Mouse (Mus musculus): ENCODE measurements at regions not wholly inside any gene's neighbourhood (a gene's known extent, or its start where the extent isn't known, plus 50 kb on each side); places are given as distances from the start of the nearest gene placed in this dataset.
"Not testable (repeated sequence)": the region's sequence is repeated elsewhere in the genome, so short reads cannot be mapped to it uniquely, and the experiment has no call there.

DNA sequence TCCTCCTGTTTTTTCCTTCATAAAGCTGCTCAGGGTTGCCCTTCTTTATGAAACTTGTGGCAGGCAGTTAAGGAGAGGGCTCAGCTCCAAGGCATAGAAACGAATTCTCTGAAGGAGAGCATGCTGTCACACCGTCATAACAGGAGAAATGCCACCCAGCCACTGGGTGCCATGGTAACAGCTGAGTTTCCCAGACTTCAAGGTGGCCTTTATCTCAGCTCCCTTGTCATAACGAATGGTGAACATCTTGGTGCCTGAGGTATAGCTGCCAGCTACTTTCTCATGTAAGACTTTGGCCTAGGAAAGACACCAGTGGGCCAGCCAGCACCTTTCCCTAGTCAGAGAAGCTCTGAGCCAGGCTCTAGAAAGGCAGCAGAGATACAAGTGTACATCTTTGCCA, 182.5 kb upstream of the Afdn start:
- in situ Hi-C loops (cut with MboI; ENCODE audit: low pct_unique_long_range_greater_than_20kb) = no loop called here
- ATAC-seq = no peak

GRCm38 (mm10) chr17:13581214-13581920, 179.0 kb upstream of the Afdn start:
- CTCF ChIA-PET = interaction anchor here (1.2 kb wide), 1 partner anchor 8 kb away, joined by 3 read pairs; no protein-coding TSS in a partner anchor
- no peak for TF ChIP-seq CTCF (IDR thresholded peaks at IDR 0.05)
- in situ Hi-C loops (cut with MboI; ENCODE audit: low pct_unique_long_range_greater_than_20kb) = no loop called here
- POLR2A ChIA-PET = no interaction called here
- no peak for ATAC-seq
- no peaks in the 10 kb centered on the region for H3K27me3 ChIP-seq
- DNase-seq (ENCODE audit: low read depth, low spot score) = no peak

More for the DNA sequence above, 182.5 kb upstream of the Afdn start:
- no peak for TF ChIP-seq CTCF (IDR thresholded peaks at IDR 0.05)
- DNase-seq (ENCODE audit: low read depth, low spot score) = no peak
- H3K27me3 ChIP-seq = no peaks in the 10 kb centered on the region
- ChIA-PET POLR2A (no interaction called here), CTCF (interaction anchor here (0.7 kb wide), 1 partner anchor 11 kb away, joined by 3 read pairs; no protein-coding TSS in a partner anchor)

DNA sequence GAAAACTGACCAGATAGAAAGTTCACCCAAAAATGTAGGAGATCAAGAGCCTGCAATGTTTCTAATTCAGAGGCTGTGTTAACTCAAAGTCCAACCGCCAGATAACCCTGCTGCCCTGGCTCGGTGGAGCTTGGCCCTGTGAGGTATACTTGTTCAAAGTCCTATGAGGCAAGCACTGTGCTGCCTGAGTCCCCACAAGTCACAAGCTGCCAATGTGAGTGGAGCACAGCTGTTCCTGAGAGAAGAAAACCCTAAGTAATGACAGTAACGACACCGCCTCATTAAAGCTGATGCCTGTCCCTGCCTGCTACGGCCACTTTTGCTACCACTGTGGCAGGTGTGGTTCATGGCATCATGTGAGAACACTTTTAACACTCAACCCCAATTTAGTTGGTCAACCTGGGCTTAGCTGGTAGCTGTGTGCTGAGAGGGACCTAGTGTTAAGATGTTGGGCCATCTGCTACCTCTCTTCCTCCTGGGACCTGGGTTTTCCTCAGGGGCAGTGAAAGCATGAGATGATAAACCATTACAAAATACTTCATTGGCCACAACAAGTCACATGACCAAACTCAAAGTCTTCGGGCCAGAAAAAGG, 178.2 kb upstream of the Afdn start:
- ATAC-seq (no peak), DNase-seq (ENCODE audit: low read depth, low spot score) (no peak)
- ChIA-PET POLR2A (no interaction called here), CTCF (interaction anchor here (1.2 kb wide), 1 partner anchor 9 kb away, joined by 3 read pairs; no protein-coding TSS in a partner anchor)
- H3K27me3 ChIP-seq = no peaks in the 10 kb centered on the region
- TF ChIP-seq CTCF (IDR thresholded peaks at IDR 0.05) = no peak
- in situ Hi-C loops (cut with MboI; ENCODE audit: low pct_unique_long_range_greater_than_20kb) = no loop called here

DNA sequence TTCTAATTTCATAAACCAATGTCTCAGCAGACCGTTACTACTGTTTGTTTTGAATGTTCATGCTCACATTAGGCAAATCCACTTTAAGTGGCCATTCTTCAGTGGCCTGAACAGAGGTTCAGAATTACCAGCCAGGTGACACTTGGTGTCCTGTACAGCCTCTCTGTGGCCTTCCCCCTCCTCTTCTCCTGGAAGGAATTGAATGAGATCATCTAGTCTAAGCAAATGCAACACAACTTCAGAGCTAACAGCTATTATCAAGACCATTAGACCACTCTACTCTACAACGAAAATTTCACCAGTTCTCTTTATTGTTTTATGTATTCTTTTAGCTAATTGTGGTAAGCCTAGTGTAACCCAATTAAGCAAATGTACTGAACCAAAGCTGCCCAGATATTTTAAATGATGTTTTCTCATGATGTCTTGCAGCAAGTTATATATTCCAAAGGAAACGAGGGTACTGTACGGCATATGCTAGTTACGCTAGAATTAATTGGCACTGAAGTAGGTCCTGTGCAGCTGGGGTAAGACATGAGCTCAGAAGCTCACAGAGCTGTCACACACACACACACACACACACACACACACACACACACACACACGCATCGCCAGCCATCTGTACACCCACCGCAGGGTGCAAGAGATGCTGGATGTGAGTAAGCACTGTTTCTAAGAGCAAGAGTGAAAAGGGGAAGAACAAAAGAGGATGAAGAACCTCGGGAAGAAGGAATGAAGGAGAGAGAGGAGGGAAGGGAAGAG, 176.7 kb upstream of the Afdn start:
- in situ Hi-C loops (cut with MboI; ENCODE audit: low pct_unique_long_range_greater_than_20kb) = no loop called here
- DNase-seq (ENCODE audit: low read depth, low spot score) = no peak
- TF ChIP-seq CTCF (IDR thresholded peaks at IDR 0.05) = no peak
- ChIA-PET CTCF (no interaction called here), POLR2A (interaction anchor here (0.6 kb wide), 1 partner anchor 11 kb away, joined by 3 read pairs; no protein-coding TSS in a partner anchor)
- ATAC-seq = no peak
- H3K27me3 ChIP-seq = no peaks in the 10 kb centered on the region

DNA sequence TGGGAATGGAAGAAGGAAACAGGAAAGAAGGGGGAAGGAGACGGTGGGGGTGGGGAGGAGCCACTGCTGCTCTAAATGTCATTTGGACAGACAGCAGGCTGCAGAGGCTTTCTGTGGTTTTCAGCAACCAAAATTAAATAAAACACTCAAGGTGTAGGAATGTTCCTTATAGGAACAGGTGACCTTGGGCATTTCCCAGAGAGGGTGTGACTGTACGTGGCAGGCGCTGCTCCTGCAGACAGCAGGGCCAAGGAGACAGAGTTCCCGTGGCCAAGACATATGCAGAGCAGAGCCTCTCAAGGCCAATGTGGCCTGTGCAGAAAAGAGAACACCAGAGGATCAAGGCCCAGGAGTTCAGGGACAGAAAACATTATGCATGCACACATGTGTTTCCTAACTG, 175.9 kb upstream of the Afdn start:
- in situ Hi-C loops (cut with MboI; ENCODE audit: low pct_unique_long_range_greater_than_20kb) = no loop called here
- ATAC-seq (no peak), DNase-seq (ENCODE audit: low read depth, low spot score) (no peak)
- ChIA-PET CTCF (no interaction called here), POLR2A (no interaction called here)
- TF ChIP-seq CTCF (IDR thresholded peaks at IDR 0.05) = no peak
- no peaks in the 10 kb centered on the region for H3K27me3 ChIP-seq

DNA sequence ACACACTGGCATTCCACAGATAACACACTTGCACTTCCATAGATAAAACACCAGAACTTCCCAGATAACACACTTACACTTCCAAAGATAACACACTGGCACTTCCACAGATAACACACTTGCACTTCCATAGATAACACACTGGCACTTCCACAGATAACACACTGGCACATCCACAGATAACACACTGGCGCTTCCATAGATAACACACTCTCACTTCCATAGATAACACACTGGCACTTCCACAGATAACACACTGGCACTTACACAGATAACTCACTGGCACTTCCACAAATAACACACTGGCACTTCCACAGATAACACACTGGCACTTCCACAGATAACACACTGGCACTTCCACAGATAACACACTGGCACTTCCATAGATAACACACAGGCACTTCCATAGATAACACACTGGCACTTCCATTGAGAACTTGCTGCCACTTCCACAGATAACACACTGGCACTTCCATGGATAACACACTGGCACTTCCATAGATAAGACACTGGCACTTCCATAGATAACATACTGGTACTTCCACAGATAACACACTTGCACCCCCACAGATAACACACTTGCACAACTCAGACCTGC, 170.0 kb upstream of the Afdn start:
- POLR2A ChIA-PET; in situ Hi-C loops (cut with MboI; ENCODE audit: low pct_unique_long_range_greater_than_20kb); CTCF ChIA-PET: not testable (repeated sequence)

More for the DNA sequence above, 170.0 kb upstream of the Afdn start:
- DNase-seq (ENCODE audit: low read depth, low spot score); ATAC-seq; H3K27me3 ChIP-seq: not testable (repeated sequence)

Data from Patski (cell line).